Mouse (Mus musculus) heart, adult 10 weeks (tissue): ENCODE measurements around the gene Dynlt1b. TPM values are rescaled to one million over a fixed set of nuclear protein-coding genes. Genes with fewer than 3 reads are reported as not detected.

Experiments used
- polyA plus RNA-seq: library from polyadenylated mRNA; stranded (reverse); fragments of 350-450 nt; fragmentation: Illumina TruSeq; extraction: RNeasy Lipid Tissue Mini Kit (QIAGEN cat#74804); gene quantifications from one replicate; pipeline ENCODE4 v1.2.3, GENCODE M21; 2014; ENCODE audit warnings: low read depth, low replicate concordance

Gene Dynlt1b
- 45.4 TPM for polyA plus RNA-seq

GRCm38 (mm10) chr17:6429945-6430344, at the start of gene Dynlt1b:
Gene Dynlt1b (plus strand): TSS chr17:6430112.

Other genes with a start within 250 kb of the Dynlt1b start
- 9.6 TPM for gene Tmem181a, start 173.3 kb upstream of the Dynlt1b start, polyA plus RNA-seq
- 0.58 TPM for gene Dynlt1a, start 112.6 kb upstream of the Dynlt1b start, polyA plus RNA-seq
- gene Dynlt1c, start 171.6 kb downstream of the Dynlt1b start, polyA plus RNA-seq = 10.7 TPM
- 24.2 TPM for gene Dynlt1f, start 225.8 kb downstream of the Dynlt1b start, polyA plus RNA-seq
- 0.26 TPM for gene Sytl3, start 229.0 kb downstream of the Dynlt1b start, polyA plus RNA-seq